Mouse (Mus musculus): ENCODE measurements at regions not wholly inside any gene's neighbourhood (a gene's known extent, or its start where the extent isn't known, plus 50 kb on each side); places are given as distances from the start of the nearest gene placed in this dataset.
A peak's percentile ranks its signal among the peaks of the same experiment; 100 is the strongest.

- H3K4me1 ChIP-seq (ENCODE audit: control insufficient read depth in 1 of 2, insufficient read depth in 2 of 2) = no peaks in the 10 kb centered on the region
- DNase-seq (ENCODE audit: extremely low read depth) = no peak
- TF ChIP-seq TCF12 (IDR thresholded peaks at IDR 0.05; ENCODE audit: low read depth, low read length) (no peak), MAX (IDR thresholded peaks at IDR 0.05; ENCODE audit: low read length) (no peak), ZC3H11A (IDR thresholded peaks at IDR 0.05; ENCODE audit: low read depth, low read length) (no peak), HCFC1 (IDR thresholded peaks at IDR 0.05; ENCODE audit: low read depth, low read length) (no peak)
- H3K27ac ChIP-seq (ENCODE audit: insufficient read depth, low read depth) = no peak overlapping the region
- H3K27me3 ChIP-seq (replicated peaks) = no peaks in the 10 kb centered on the region
- no peak overlapping the region for H3K4me2 ChIP-seq (ENCODE audit: insufficient read depth, low read depth, poor library complexity, severe bottlenecking)
- in situ Hi-C loops (cut with MboI; ENCODE audit: low pct_ligation_motif_present, low pct_unique_long_range_greater_than_20kb, low sequenced_read_pairs) (no loop called here), dilution Hi-C loops (cut with MboI; ENCODE audit: extremely low pct_ligation_motif_present, extremely low pct_unique_long_range_greater_than_20kb, low sequenced_read_pairs) (no loop called here)
- H3K9ac ChIP-seq (ENCODE audit: insufficient read depth, low read depth) = no peak overlapping the region
- H3K4me3 ChIP-seq (replicated peaks in 1 of 3; ENCODE audit: low read depth in 2 of 3, low read length in 2 of 3, poor library complexity in 1 of 3) = no peak overlapping the region
- no peaks in the 10 kb centered on the region for H3K9me3 ChIP-seq (replicated peaks; ENCODE audit: low read length)
- H3K36me3 ChIP-seq (replicated peaks in 1 of 2; ENCODE audit: control insufficient read depth in 1 of 2, insufficient read depth in 1 of 2, low read length in 1 of 2) = no peaks in the 10 kb centered on the region
- no peaks in the 10 kb centered on the region for H3K79me2 ChIP-seq (replicated peaks; ENCODE audit: control insufficient read depth, extremely low read depth, insufficient read depth, poor library complexity, severe bottlenecking)
These were observed 171.9 kb upstream of the Steap4 start for GRCm38 (mm10) chr5:7788406-7788805.

DNA sequence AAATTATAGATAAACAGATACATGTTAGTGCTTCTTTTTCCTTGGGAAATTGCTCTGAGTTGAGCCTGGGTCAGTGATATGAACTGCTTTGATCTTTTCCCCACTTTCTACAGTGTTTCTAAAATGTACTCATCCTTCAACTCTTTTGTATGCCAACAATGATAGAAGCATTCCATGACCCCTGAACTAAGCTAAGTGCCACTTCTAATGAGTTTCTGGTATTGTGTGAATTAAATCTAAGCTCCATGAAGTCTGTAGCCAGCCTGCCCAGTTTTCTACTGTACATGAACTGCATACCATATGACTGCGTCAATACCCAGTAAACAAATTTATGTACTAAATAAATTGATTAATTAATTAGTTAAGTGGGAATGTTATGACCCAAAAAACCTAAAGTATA, 171.1 kb upstream of the Steap4 start:
- in situ Hi-C loops (cut with MboI; ENCODE audit: low pct_ligation_motif_present, low pct_unique_long_range_greater_than_20kb, low sequenced_read_pairs) (no loop called here), dilution Hi-C loops (cut with MboI; ENCODE audit: extremely low pct_ligation_motif_present, extremely low pct_unique_long_range_greater_than_20kb, low sequenced_read_pairs) (no loop called here)
- Histone ChIP-seq H3K4me2 (ENCODE audit: insufficient read depth, low read depth, poor library complexity, severe bottlenecking) (no peak overlapping the region), H3K36me3 (replicated peaks in 1 of 2; ENCODE audit: control insufficient read depth in 1 of 2, insufficient read depth in 1 of 2, low read length in 1 of 2) (no peaks in the 10 kb centered on the region), H3K27ac (ENCODE audit: insufficient read depth, low read depth) (no peak overlapping the region), H3K4me1 (ENCODE audit: control insufficient read depth in 1 of 2, insufficient read depth in 2 of 2) (no peaks in the 10 kb centered on the region), H3K9me3 (replicated peaks; ENCODE audit: low read length) (no peaks in the 10 kb centered on the region), H3K4me3 (replicated peaks in 1 of 3; ENCODE audit: low read depth in 2 of 3, low read length in 2 of 3, poor library complexity in 1 of 3) (no peak overlapping the region), H3K27me3 (replicated peaks) (no peaks in the 10 kb centered on the region), H3K9ac (ENCODE audit: insufficient read depth, low read depth) (no peak overlapping the region), H3K79me2 (replicated peaks; ENCODE audit: control insufficient read depth, extremely low read depth, insufficient read depth, poor library complexity, severe bottlenecking) (no peaks in the 10 kb centered on the region)
- no peak for TF ChIP-seq MYC (IDR thresholded peaks at IDR 0.05; ENCODE audit: low read depth, low read length)
- no peak for TF ChIP-seq ELF1 (IDR thresholded peaks at IDR 0.05; ENCODE audit: low read depth, low read length)
- TF ChIP-seq MXI1 (IDR thresholded peaks at IDR 0.05; ENCODE audit: low read depth, low read length) = no peak
- no peak for TF ChIP-seq TCF12 (IDR thresholded peaks at IDR 0.05; ENCODE audit: low read depth, low read length)
- TF ChIP-seq JUN (IDR thresholded peaks at IDR 0.05; ENCODE audit: insufficient read depth, low read depth, low read length) = no peak
- TF ChIP-seq CHD1 (IDR thresholded peaks at IDR 0.05; ENCODE audit: low read depth, low read length) = no peak
- TF ChIP-seq MAZ (IDR thresholded peaks at IDR 0.05; ENCODE audit: low read depth, low read length) = no peak
- TF ChIP-seq MAX (IDR thresholded peaks at IDR 0.05; ENCODE audit: low read length) = no peak
- no peak for TF ChIP-seq TBP (conservative IDR thresholded peaks at IDR 0.05; ENCODE audit: low read depth, low read length)
- TF ChIP-seq UBTF (IDR thresholded peaks at IDR 0.05; ENCODE audit: low read depth, low read length) = no peak
- TF ChIP-seq NELFE (IDR thresholded peaks at IDR 0.05; ENCODE audit: low read depth, low read length) = no peak
- TF ChIP-seq ZKSCAN1 (IDR thresholded peaks at IDR 0.05; ENCODE audit: borderline replicate concordance, low read depth, low read length) = no peak
- no peak for DNase-seq (ENCODE audit: extremely low read depth)

DNA sequence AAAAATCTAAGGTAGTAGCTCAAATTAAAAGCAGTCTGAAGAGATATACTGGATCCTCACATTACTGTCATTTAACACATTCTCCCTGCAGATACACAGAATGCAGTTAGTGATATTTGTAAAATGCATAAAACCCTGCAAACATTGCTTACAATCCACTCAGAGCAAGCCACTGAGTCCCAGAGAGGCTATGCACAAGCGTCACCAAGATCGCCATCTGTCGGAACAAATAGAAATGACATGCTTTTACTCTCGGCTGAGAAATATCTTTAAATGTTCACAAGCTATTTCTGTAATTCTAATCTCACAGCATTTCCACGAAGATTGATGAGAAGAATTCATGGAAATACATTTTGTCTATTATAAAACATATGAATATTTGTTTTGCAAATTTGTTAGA, 139.7 kb upstream of the Steap4 start:
- H3K36me3 ChIP-seq (replicated peaks in 1 of 2; ENCODE audit: control insufficient read depth in 1 of 2, insufficient read depth in 1 of 2, low read length in 1 of 2) = no peaks in the 10 kb centered on the region
- no peak overlapping the region for H3K27ac ChIP-seq (ENCODE audit: insufficient read depth, low read depth)
- no peaks in the 10 kb centered on the region for H3K27me3 ChIP-seq (replicated peaks)
- H3K79me2 ChIP-seq (replicated peaks; ENCODE audit: control insufficient read depth, extremely low read depth, insufficient read depth, poor library complexity, severe bottlenecking) = no peaks in the 10 kb centered on the region
- in situ Hi-C loops (cut with MboI; ENCODE audit: low pct_ligation_motif_present, low pct_unique_long_range_greater_than_20kb, low sequenced_read_pairs) = no loop called here
- dilution Hi-C loops (cut with MboI; ENCODE audit: extremely low pct_ligation_motif_present, extremely low pct_unique_long_range_greater_than_20kb, low sequenced_read_pairs) = no loop called here
- peaks cover 0 to 20% of the 10 kb centered on the region in 2 experiments; a peak in 2 of 4 replicates for H3K4me1 ChIP-seq (ENCODE audit: control insufficient read depth in 1 of 2, insufficient read depth in 2 of 2)
- no peak overlapping the region for H3K4me2 ChIP-seq (ENCODE audit: insufficient read depth, low read depth, poor library complexity, severe bottlenecking)
- no peak overlapping the region for H3K9ac ChIP-seq (ENCODE audit: insufficient read depth, low read depth)
- H3K4me3 ChIP-seq (replicated peaks in 1 of 3; ENCODE audit: low read depth in 2 of 3, low read length in 2 of 3, poor library complexity in 1 of 3) = no peak overlapping the region
- no peaks in the 10 kb centered on the region for H3K9me3 ChIP-seq (replicated peaks; ENCODE audit: low read length)
- DNase-seq (ENCODE audit: extremely low read depth) = peak; percentile 45
- TF ChIP-seq ETS1 (conservative IDR thresholded peaks at IDR 0.05; ENCODE audit: low read depth, low read length) (no peak), JUN (IDR thresholded peaks at IDR 0.05; ENCODE audit: insufficient read depth, low read depth, low read length) (no peak), ZMIZ1 (IDR thresholded peaks at IDR 0.05; ENCODE audit: low read depth, low read length) (no peak), MEF2A (IDR thresholded peaks at IDR 0.05; ENCODE audit: borderline replicate concordance, low read depth, low read length) (no peak), MAZ (IDR thresholded peaks at IDR 0.05; ENCODE audit: low read depth, low read length) (no peak), JUND (conservative IDR thresholded peaks at IDR 0.05; ENCODE audit: low read depth, low read length) (no peak), SIN3A (IDR thresholded peaks at IDR 0.05; ENCODE audit: low read length) (no peak), TCF12 (IDR thresholded peaks at IDR 0.05; ENCODE audit: low read depth, low read length) (no peak), MAX (IDR thresholded peaks at IDR 0.05; ENCODE audit: low read length) (no peak), CHD1 (IDR thresholded peaks at IDR 0.05; ENCODE audit: low read depth, low read length) (no peak), EP300 (IDR thresholded peaks at IDR 0.05; ENCODE audit: low read length) (no peak), E2F4 (IDR thresholded peaks at IDR 0.05; ENCODE audit: insufficient replicate concordance, low read depth, low read length) (no peak), MYC (IDR thresholded peaks at IDR 0.05; ENCODE audit: low read depth, low read length) (no peak), ZNF384 (IDR thresholded peaks at IDR 0.05; ENCODE audit: low read depth, low read length) (no peak), NELFE (IDR thresholded peaks at IDR 0.05; ENCODE audit: low read depth, low read length) (no peak), UBTF (IDR thresholded peaks at IDR 0.05; ENCODE audit: low read depth, low read length) (no peak), KAT2A (IDR thresholded peaks at IDR 0.05; ENCODE audit: insufficient replicate concordance, low read length) (no peak), RAD21 (IDR thresholded peaks at IDR 0.05; ENCODE audit: low read depth, low read length) (peak; percentile 70), CTCF (conservative IDR thresholded peaks at IDR 0.05 in 1 of 2, IDR thresholded peaks at IDR 0.05 in 1 of 2; ENCODE audit: low read depth in 2 of 2, low read length in 2 of 2) (peak; percentile 70 to 75), POLR2A (IDR thresholded peaks at IDR 0.05; ENCODE audit: low read depth, low read length) (no peak)
